Mouse (Mus musculus) heart, embryonic 15.5 days (tissue): ENCODE results near the gene Arl8b. TPM values are rescaled to one million over a fixed set of nuclear protein-coding genes. Genes with fewer than 3 reads are reported as not detected.

Source experiments
- ATAC-seq: fragments of 200-750 bp; cut with Nextera tagmentation; replicated peaks from 2 replicates; pipeline ENCODE4 v1.8.0; 2017; ENCODE audit warnings: low read depth, moderate TSS enrichment; ENCODE audit not compliant: insufficient number of reproducible peaks, insufficient read depth, low FRiP score
- H3K27ac ChIP-seq: fragments of 300-500 bp; sonication (generic); 2 replicates; pipeline ENCODE4 v1.5.1; 2015; ENCODE audit warnings: mild to moderate bottlenecking, inconsistent platforms
- H3K27me3 ChIP-seq: fragments of 300-500 bp; sonication (generic); 2 replicates; pipeline ENCODE4 v1.6.1; 2015; ENCODE audit warnings: inconsistent platforms
- H3K36me3 ChIP-seq: fragments of 300-500 bp; sonication (generic); 2 replicates; pipeline ENCODE4 v1.6.1; 2015; ENCODE audit warnings: mild to moderate bottlenecking, inconsistent platforms
- H3K4me1 ChIP-seq: fragments of 300-500 bp; sonication (generic); replicated peaks from 2 replicates; pipeline ENCODE4 v1.6.1; 2015; ENCODE audit warnings: inconsistent platforms
- H3K4me2 ChIP-seq: fragments of 300-500 bp; sonication (generic); 2 replicates; pipeline ENCODE4 v1.6.1; 2015; ENCODE audit warnings: inconsistent platforms, mild to moderate bottlenecking, moderate library complexity
- H3K4me3 ChIP-seq: fragments of 300-500 bp; sonication (generic); 2 replicates; pipeline ENCODE4 v1.5.1; 2015; ENCODE audit warnings: mild to moderate bottlenecking, inconsistent platforms
- H3K9ac ChIP-seq: fragments of 300-500 bp; sonication (generic); 2 replicates; pipeline ENCODE4 v1.6.1; 2015; ENCODE audit warnings: mild to moderate bottlenecking, inconsistent platforms
- H3K9me3 ChIP-seq: fragments of 300-500 bp; sonication (generic); replicated peaks from 2 replicates; pipeline ENCODE4 v1.6.1; 2016; ENCODE audit warnings: inconsistent platforms
- whole genome bisulfite sequencing: fragments of 180-500 bp; shearing (Covaris S2); methylation state at CpG from one replicate; pipeline ENCODE4 v1.1.7; 2015; ENCODE audit warnings: mixed read lengths; 5-methylcytosine and 5-hydroxymethylcytosine counted together
- polyA plus RNA-seq: library from polyadenylated mRNA; unstranded; fragments of >200 nt; fragmentation: Nextera tagmentation; extraction: Ambion mirVana; gene quantifications from 2 replicates; pipeline ENCODE4 v1.2.1, GENCODE M21; 2015

The Arl8b gene
- polyA plus RNA-seq, 1 experiment from 2014 or later = 64.1 TPM

DNA sequence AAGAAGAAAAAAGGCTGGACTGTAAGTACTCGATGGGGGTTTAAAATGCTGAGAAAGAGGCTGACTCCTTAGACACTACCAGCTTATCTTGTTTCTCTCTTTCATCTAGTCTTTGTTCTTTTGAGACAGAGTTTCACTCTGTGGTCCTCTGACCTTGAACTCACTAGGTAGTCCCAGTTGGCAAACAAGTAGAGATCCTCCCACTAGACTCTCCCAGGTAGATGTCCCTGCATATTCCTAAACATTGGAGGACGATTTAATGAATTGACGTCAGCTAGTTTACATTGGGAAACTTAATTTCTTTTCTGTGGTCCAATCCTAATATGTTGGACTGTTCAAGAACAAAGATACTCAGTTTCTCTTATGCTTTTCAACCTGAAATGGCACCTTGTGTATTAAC is 2.7 kb downstream of the Arl8b start:
- 85% methylated on average over 3 of the region's 3 CpGs for WGBS
- Histone ChIP-seq H3K9me3 (no peaks in the 10 kb centered on the region), H3K27ac (no peak overlapping the region), H3K27me3 (no peaks in the 10 kb centered on the region), H3K36me3 (no peaks in the 10 kb centered on the region), H3K9ac (no peak overlapping the region), H3K4me3 (no peak overlapping the region), H3K4me2 (peak overlapping the region; percentile 74; the same call in 1 of the 2 replicates), H3K4me1 (peaks cover 20% of the 10 kb centered on the region)
- no peak for ATAC-seq

DNA sequence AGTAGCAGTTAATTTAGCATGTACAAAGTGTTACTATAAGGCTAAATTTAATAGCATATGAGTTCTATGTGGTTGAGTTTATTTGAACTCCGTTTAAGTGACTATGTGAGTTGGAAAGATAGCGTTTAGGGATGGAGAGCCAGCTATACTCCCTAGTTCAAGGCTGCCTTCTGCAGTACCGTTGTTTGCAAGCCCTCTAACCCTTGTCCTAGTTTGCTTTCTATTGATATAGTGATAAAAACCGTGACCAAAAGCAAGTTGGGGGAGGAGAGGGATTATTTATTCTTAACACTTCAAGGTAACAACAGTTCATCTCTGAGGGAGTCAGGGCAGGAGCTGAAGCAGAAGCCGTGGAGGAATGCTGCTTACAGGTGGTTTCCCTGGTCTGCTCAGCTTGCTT is 8.6 kb downstream of the Arl8b start:
- Histone ChIP-seq H3K9ac (no peak overlapping the region), H3K9me3 (no peaks in the 10 kb centered on the region), H3K27me3 (no peaks in the 10 kb centered on the region), H3K4me3 (no peak overlapping the region), H3K36me3 (no peaks in the 10 kb centered on the region), H3K4me2 (no peak overlapping the region), H3K4me1 (peaks cover 15% of the 10 kb centered on the region), H3K27ac (no peak overlapping the region)
- WGBS = 74% methylated on average over 5 of the region's 5 CpGs
- no peak for ATAC-seq

DNA sequence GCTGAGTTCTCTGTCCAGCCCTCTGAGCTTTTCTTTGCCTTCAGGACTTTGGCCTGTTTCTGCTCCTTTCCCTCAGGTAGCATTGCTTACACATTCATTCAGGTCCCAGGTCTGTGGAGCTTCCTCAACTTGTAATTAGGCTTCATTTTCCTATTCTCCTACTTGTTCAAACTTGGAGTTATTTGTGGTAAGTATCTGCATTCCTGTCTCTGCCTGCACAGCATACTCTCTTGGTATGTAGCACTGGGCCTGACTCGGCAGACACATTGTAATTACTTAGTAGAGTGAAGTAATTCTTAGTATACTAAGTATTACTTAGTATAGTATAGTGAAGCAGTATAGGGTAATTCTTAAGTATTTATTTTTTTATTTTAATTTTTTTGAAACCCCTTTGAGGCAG is 13.0 kb downstream of the Arl8b start:
- ATAC-seq = no peak
- H3K4me3 ChIP-seq = no peak overlapping the region
- 41% methylated on average over 1 of the region's 1 CpGs for WGBS

GRCm38 (mm10) chr6:108796706-108797105 is 13.8 kb downstream of the Arl8b start:
- H3K9ac ChIP-seq = no peak overlapping the region
- no peak for ATAC-seq
- H3K27ac ChIP-seq = no peak overlapping the region
- 61% methylated on average over 2 of the region's 2 CpGs for WGBS
- no peaks in the 10 kb centered on the region for H3K36me3 ChIP-seq
- peaks cover 13% of the 10 kb centered on the region for H3K4me1 ChIP-seq
- no peaks in the 10 kb centered on the region for H3K9me3 ChIP-seq
- no peaks in the 10 kb centered on the region for H3K27me3 ChIP-seq
- H3K4me2 ChIP-seq = no peak overlapping the region
- H3K4me3 ChIP-seq = no peak overlapping the region

More for the DNA sequence above, 13.0 kb downstream of the Arl8b start:
- peaks cover 15% of the 10 kb centered on the region for H3K4me1 ChIP-seq
- no peak overlapping the region for H3K9ac ChIP-seq
- no peak overlapping the region for H3K4me2 ChIP-seq
- no peaks in the 10 kb centered on the region for H3K27me3 ChIP-seq
- H3K36me3 ChIP-seq = no peaks in the 10 kb centered on the region
- H3K9me3 ChIP-seq = no peaks in the 10 kb centered on the region
- H3K27ac ChIP-seq = no peak overlapping the region

DNA sequence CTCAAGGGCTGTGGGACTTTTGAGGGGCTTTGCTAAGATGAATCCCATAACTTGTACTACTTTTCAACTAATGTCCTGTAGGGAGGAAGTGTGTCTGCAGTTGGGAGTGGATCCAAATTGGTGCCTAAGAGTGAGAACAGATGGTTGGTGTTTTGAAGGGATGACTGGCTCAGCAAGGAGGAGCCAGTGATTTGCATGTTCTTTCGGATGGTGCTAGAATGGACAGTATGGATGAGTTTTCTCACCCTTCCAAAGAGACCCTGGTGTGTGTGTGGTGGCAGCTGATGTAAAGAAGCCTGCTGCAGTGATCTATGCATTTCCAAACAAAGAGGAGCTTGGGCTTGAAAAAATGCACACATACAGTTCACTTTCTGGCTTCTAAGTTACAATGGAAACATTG is 22.3 kb downstream of the Arl8b start:
- H3K4me1 ChIP-seq = peaks cover 5% of the 10 kb centered on the region; the same call in 1 of the 2 replicates
- H3K36me3 ChIP-seq = no peaks in the 10 kb centered on the region
- H3K9me3 ChIP-seq = no peaks in the 10 kb centered on the region
- no peak overlapping the region for H3K4me2 ChIP-seq
- no peaks in the 10 kb centered on the region for H3K27me3 ChIP-seq
- 46% methylated on average over 1 of the region's 1 CpGs for WGBS
- no peak overlapping the region for H3K9ac ChIP-seq
- H3K4me3 ChIP-seq = no peak overlapping the region
- ATAC-seq = no peak
- H3K27ac ChIP-seq = no peak overlapping the region

DNA sequence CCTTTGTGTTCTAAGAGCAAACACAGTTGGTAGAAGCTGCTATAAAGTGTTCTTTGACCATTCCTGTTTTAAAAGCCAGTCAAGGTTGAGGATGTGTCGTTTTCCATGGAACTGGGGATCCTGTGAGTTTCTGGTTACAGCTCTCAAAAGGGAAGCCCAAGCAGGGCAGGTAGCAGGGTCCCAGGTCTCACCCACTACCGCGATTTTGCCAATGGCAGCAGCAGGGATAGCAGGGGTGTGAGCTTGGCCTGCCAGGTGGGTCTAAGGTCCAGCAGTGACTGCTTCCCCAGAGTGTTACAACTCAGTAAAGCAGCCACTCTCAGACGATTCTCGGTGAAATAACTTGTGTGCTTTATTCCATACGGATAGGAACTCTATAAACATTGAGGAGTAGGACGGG is 23.0 kb downstream of the Arl8b start:
- H3K4me2 ChIP-seq = no peak overlapping the region
- no peaks in the 10 kb centered on the region for H3K27me3 ChIP-seq
- ATAC-seq = no peak
- no peak overlapping the region for H3K9ac ChIP-seq
- no peak overlapping the region for H3K4me3 ChIP-seq
- H3K27ac ChIP-seq = no peak overlapping the region
- WGBS = 85% methylated on average over 7 of the region's 7 CpGs
- no peaks in the 10 kb centered on the region for H3K9me3 ChIP-seq
- H3K4me1 ChIP-seq = peaks cover 5% of the 10 kb centered on the region; the same call in 1 of the 2 replicates
- no peaks in the 10 kb centered on the region for H3K36me3 ChIP-seq

DNA sequence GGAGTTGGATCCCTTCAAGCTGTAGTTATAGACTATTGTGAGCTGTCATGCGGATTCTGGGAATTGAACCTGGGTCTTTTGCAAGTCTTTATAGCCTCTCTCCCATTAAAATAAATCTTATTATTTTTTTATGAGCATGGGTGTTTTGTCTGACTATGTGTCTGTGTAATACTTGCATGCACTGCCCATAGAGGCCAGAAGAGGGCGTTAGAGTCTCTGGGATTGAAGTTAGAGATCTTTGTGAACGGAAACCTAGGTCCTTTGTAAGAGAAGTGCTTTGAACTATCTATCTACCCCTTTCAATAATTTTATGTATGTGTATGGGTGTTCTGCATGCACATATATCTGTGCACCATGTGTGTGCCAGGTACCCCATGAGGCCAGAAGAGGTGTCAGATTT is 24.5 kb downstream of the Arl8b start:
- H3K4me1 ChIP-seq = peaks cover 5% of the 10 kb centered on the region; the same call in 1 of the 2 replicates
- no peak overlapping the region for H3K4me3 ChIP-seq
- no peaks in the 10 kb centered on the region for H3K27me3 ChIP-seq
- no peaks in the 10 kb centered on the region for H3K36me3 ChIP-seq
- no peaks in the 10 kb centered on the region for H3K9me3 ChIP-seq
- WGBS = 69% methylated on average over 3 of the region's 3 CpGs
- no peak overlapping the region for H3K4me2 ChIP-seq
- H3K9ac ChIP-seq = no peak overlapping the region
- H3K27ac ChIP-seq = no peak overlapping the region
- ATAC-seq = no peak

GRCm38 (mm10) chr6:108808786-108809185 is 25.9 kb downstream of the Arl8b start:
- no peak for ATAC-seq
- Histone ChIP-seq H3K9ac (no peak overlapping the region), H3K4me1 (peaks cover 5% of the 10 kb centered on the region; the same call in 1 of the 2 replicates), H3K9me3 (no peaks in the 10 kb centered on the region), H3K4me3 (no peak overlapping the region), H3K27ac (no peak overlapping the region), H3K36me3 (no peaks in the 10 kb centered on the region), H3K4me2 (no peak overlapping the region), H3K27me3 (no peaks in the 10 kb centered on the region)
- WGBS = 70% methylated on average over 1 of the region's 1 CpGs

DNA sequence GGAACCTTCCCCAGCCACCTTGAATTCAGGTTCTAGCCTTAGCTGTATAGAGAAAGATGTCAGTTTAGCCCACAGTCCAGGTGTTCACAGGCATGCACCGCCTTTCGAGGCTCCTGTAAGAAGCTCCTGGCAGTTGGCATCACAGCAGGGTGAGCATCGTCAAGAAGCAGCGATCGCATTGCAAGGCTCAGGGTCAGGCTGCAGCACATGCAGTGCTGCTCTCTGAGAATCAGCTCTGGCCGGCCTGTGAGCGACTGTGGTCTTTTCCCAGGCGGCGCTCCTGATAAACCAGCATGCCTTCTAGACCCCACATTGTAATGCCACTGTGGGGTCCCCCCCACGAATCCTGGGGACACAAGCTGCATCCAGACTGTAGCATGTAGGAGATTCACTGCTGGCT is 27.3 kb downstream of the Arl8b start:
- ATAC-seq = no peak
- 0 out of 2 replicates have a peak, but pooled peaks cover 4% of the 10 kb centered on the region for H3K36me3 ChIP-seq
- H3K9ac ChIP-seq = no peak overlapping the region
- no peaks in the 10 kb centered on the region for H3K4me1 ChIP-seq
- no peaks in the 10 kb centered on the region for H3K9me3 ChIP-seq
- no peaks in the 10 kb centered on the region for H3K27me3 ChIP-seq
- H3K4me2 ChIP-seq = no peak overlapping the region
- no peak overlapping the region for H3K4me3 ChIP-seq
- WGBS = 69% methylated on average over 10 of the region's 10 CpGs
- H3K27ac ChIP-seq = no peak overlapping the region

DNA sequence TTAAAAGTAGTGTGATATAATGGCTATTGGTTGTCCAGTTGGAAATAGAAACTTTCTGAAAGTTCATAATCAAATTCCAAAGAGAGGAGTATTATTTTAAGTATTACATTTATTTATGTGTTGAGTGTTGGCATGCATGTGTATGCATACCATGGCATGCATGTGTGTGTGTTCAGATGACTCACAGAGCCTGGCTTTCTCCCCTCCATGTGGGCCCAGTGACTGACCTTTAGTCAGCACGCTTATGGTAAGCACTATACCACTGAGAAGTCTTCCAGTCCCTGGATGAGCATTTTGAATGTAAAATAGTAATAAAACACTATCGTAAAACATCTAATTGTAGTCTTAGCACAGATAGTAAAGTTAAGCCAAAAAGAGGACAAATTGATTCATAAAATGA is 29.2 kb downstream of the Arl8b start:
- H3K4me1 ChIP-seq = peaks cover 5% of the 10 kb centered on the region; the same call in 1 of the 2 replicates
- no peak overlapping the region for H3K9ac ChIP-seq
- H3K36me3 ChIP-seq = 0 out of 2 replicates have a peak, but pooled peaks cover 6% of the 10 kb centered on the region
- no peaks in the 10 kb centered on the region for H3K9me3 ChIP-seq
- no peak overlapping the region for H3K27ac ChIP-seq
- H3K4me3 ChIP-seq = no peak overlapping the region
- ATAC-seq = no peak
- 91% methylated on average over 2 of the region's 2 CpGs for WGBS
- H3K4me2 ChIP-seq = no peak overlapping the region
- H3K27me3 ChIP-seq = no peaks in the 10 kb centered on the region

DNA sequence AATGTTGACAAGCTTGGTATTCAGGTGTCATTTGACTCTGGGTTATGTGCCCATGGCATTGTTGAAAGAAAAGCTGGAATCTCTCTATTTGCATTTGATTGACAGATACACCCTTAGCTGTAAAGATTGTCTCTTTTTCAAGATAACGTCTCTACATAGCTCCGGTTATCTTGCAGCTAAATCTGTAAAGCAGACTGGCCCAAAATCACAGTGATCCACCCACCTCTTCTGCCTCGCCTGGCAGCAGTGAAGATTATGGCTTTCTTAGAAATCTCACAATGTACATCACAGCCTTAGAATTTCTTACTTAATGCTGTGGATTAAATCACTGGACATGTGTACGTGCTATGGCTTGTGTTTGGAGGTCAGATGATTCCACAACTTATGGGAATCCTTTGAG is 34.6 kb downstream of the Arl8b start:
- no peak overlapping the region for H3K4me3 ChIP-seq
- H3K9ac ChIP-seq = no peak overlapping the region
- 77% methylated on average over 4 of the region's 4 CpGs for WGBS
- H3K9me3 ChIP-seq = no peaks in the 10 kb centered on the region
- H3K4me1 ChIP-seq = peaks cover 5% of the 10 kb centered on the region; the same call in 1 of the 2 replicates
- H3K27ac ChIP-seq = no peak overlapping the region
- H3K4me2 ChIP-seq = no peak overlapping the region
- H3K36me3 ChIP-seq = peaks cover 40% of the 10 kb centered on the region
- H3K27me3 ChIP-seq = no peaks in the 10 kb centered on the region
- ATAC-seq = no peak

GRCm38 (mm10) chr6:108824816-108825545 is 42.1 kb downstream of the Arl8b start:
- Histone ChIP-seq H3K4me1 (peaks cover 10% of the 10 kb centered on the region), H3K36me3 (peaks cover 34% of the 10 kb centered on the region), H3K9ac (no peak overlapping the region), H3K4me3 (no peak overlapping the region), H3K27me3 (no peaks in the 10 kb centered on the region), H3K9me3 (no peaks in the 10 kb centered on the region), H3K27ac (no peak overlapping the region), H3K4me2 (no peak overlapping the region)
- 60% methylated on average over 7 of the region's 7 CpGs for WGBS
- no peak for ATAC-seq
